8 mouse cellular contexts compared by ENCODE assay signal in the genomic region with DNA sequence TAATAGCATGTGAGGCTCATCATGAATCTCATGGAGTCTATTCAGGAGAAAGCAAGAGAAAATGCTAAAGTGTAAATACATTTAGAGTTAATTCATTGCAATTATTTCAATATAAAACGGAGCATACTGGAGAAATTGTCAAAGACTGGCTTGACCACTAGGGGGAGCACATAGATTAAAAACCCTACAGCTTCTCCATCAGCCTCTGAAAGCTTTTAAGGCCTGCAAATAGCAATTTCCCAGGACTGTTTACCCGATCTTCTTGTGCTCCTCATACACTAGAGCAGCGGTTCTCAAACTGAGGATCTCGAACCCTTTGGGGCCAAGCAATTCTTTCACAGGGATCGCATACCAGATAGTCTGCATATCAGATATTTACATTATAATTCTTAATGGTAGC.
A peak's percentile ranks its signal among the peaks of the same experiment; 100 is the strongest.
DNase-seq lines count a peak whose midpoint lies in the region; ATAC-seq lines count a peak whose summit lies in the region.

No protein-coding gene starts in this region.

- DNase-seq in A20 (ENCODE audit: low read depth, low spot score) (peak; percentile 63), ES-CJ7 (ENCODE audit: low read depth, low spot score) (peak; percentile 59)
- DNase-seq in cerebellum, adult 9-10 months = peak; percentile 83
- peak; percentile 15 to 48 for DNase-seq in frontal cortex, postnatal 10 days (ENCODE audit: low spot score in 2 of 2)
- peak; percentile 75 for DNase-seq in kidney, postnatal 14 days
- DNase-seq in lung, adult 18-20 months = peak; percentile 14 to 64

- ATAC-seq in neutrophil, adult 5-6 weeks (ENCODE audit: extremely low read depth, insufficient number of reproducible peaks, low FRiP score, poor library complexity, severe bottlenecking) = peak; percentile 73
- no peak for ATAC-seq in activated CD4-positive, CD25-positive, alpha-beta regulatory T cell, adult 4 months

Comparison
In these comparisons a context has a peak if more than half of its experiments do, and no peak if none do; other contexts are left out.
1. DNase-seq: peak in every context shown above with its lines; median percentile 83 in cerebellum, adult 9-10 months; 75 in kidney, postnatal 14 days; 63 in A20; 59 in ES-CJ7; 39 in lung, adult 18-20 months; 32 in frontal cortex, postnatal 10 days.